7 mouse cellular contexts compared by ENCODE assay signal in genomic region chr10:91141564-91141963, GRCm38 (mm10). TPM values are rescaled to one million over a fixed set of nuclear protein-coding genes. Genes with fewer than 3 reads are reported as not detected.
DNase-seq lines count a peak whose midpoint lies in the region; ATAC-seq and TF ChIP-seq lines count a peak whose summit lies in the region.

No protein-coding gene starts in this region.

- H3K4me3 ChIP-seq in forebrain, embryonic 16.5 days (replicated peaks; ENCODE audit: low read length): no peak overlapping the region
- H3K4me3 ChIP-seq in thymus, adult 2 months (ENCODE audit: control insufficient read depth, insufficient read depth, low read length): no peak overlapping the region

- no peak for TF ChIP-seq POLR2A in thymus, adult 2 months (IDR thresholded peaks at IDR 0.05; ENCODE audit: control insufficient read depth, extremely low read depth, insufficient read depth, low read length, poor library complexity)

- POLR2A ChIA-PET in Patski (lab: Charles Lee): interaction anchor here (0.5 kb wide), 1 partner anchor 38 kb away, joined by 3 read pairs; no protein-coding TSS in a partner anchor

- peaks cover 7% of the 10 kb centered on the region for H3K36me3 ChIP-seq in forebrain, embryonic 16.5 days (ENCODE audit: control insufficient read depth, insufficient read depth)
- H3K36me3 ChIP-seq in thymus, adult 2 months (ENCODE audit: control insufficient read depth, insufficient read depth, low read length): peaks cover 9% of the 10 kb centered on the region

- DNase-seq in left cerebral cortex, postnatal 14 days (ENCODE audit: low spot score in 2 of 2): peak; percentile 15 to 65
- no peak for DNase-seq in left cerebral cortex, adult 8-10 months (ENCODE audit: low spot score in 2 of 2)
- DNase-seq in Patski (ENCODE audit: low read depth, low spot score): no peak
- peak; percentile 15 to 32 for DNase-seq in natural killer cell, adult 2 months (ENCODE audit: low spot score in 2 of 2)
- DNase-seq in frontal cortex, postnatal 36 days (ENCODE audit: low spot score in 2 of 2): no peak
- no peak for DNase-seq in thymus, adult 2 months

- intact Hi-C loops in left cerebral cortex, postnatal 14 days (cut with DNase I): loop anchor here (5.0 kb wide), 1 partner anchor 69 kb away; no protein-coding TSS in a partner anchor

- TF ChIP-seq CTCF in Patski (IDR thresholded peaks at IDR 0.05): peak; percentile 59
- TF ChIP-seq CTCF in thymus, adult 2 months (IDR thresholded peaks at IDR 0.05; ENCODE audit: borderline replicate concordance, control insufficient read depth, extremely low read depth, insufficient read depth, low read length, poor library complexity): no peak

- H3K27me3 ChIP-seq in Patski: no peaks in the 10 kb centered on the region
- H3K27me3 ChIP-seq in forebrain, embryonic 16.5 days (replicated peaks; ENCODE audit: control insufficient read depth, insufficient read depth, low read length): no peaks in the 10 kb centered on the region
- no peaks in the 10 kb centered on the region for H3K27me3 ChIP-seq in thymus, adult 2 months (ENCODE audit: control insufficient read depth, insufficient read depth, low read length)

- in situ Hi-C loops in Patski (cut with MboI; ENCODE audit: low pct_unique_long_range_greater_than_20kb): loop anchor here (5.0 kb wide), 2 partner anchors 59 to 409 kb away; partner anchors contain the start of genes Apaf1 and Ikbip

- H3K4me2 ChIP-seq in forebrain, embryonic 16.5 days (ENCODE audit: low read length): no peak overlapping the region

- H3K27ac ChIP-seq in forebrain, embryonic 16.5 days (ENCODE audit: low read length): no peak overlapping the region
- H3K27ac ChIP-seq in thymus, adult 2 months (ENCODE audit: control insufficient read depth, insufficient read depth, low read length): no peak overlapping the region

- 44% methylated on average over 2 of the region's 2 CpGs for WGBS in forebrain, embryonic 16.5 days
- 21% methylated on average over 2 of the region's 2 CpGs for WGBS in thymus, adult 2 months

- CTCF ChIA-PET in Patski (lab: Charles Lee): interaction anchor here (0.6 to 1.5 kb wide), 13 partner anchors 10 to 108 kb away, joined by 3 to 9 read pairs (median 4); no protein-coding TSS in a partner anchor

- H3K4me1 ChIP-seq in forebrain, embryonic 16.5 days (replicated peaks; ENCODE audit: control insufficient read depth, insufficient read depth, low read length): no peaks in the 10 kb centered on the region
- no peaks in the 10 kb centered on the region for H3K4me1 ChIP-seq in thymus, adult 2 months (replicated peaks; ENCODE audit: control insufficient read depth, insufficient read depth, low read length)

- H3K9me3 ChIP-seq in forebrain, embryonic 16.5 days (ENCODE audit: control insufficient read depth, low read length): no peaks in the 10 kb centered on the region

- ATAC-seq in Patski: no peak
- peak; percentile 48; the same call in 1 of the 2 replicates for ATAC-seq in forebrain, embryonic 16.5 days

- no peak overlapping the region for H3K9ac ChIP-seq in forebrain, embryonic 16.5 days (replicated peaks; ENCODE audit: low read depth, low read length)

RNA-seq across cellular contexts. Expression of gene Slc25a3, which starts 17.7 kb away (rescaled TPM):
- total RNA-seq in left cerebral cortex, postnatal 14 days (2021): 100 to 1,000 TPM; 590 to 599 TPM
- total RNA-seq in left cerebral cortex, adult 8-10 months (2022): 100 to 1,000 TPM; 531 to 567 (median 564) TPM
- 919 TPM for polyA plus RNA-seq in Patski (2021)
- 482 and 491 TPM in 2 replicates for polyA plus RNA-seq in forebrain, embryonic 16.5 days (2015; fragmentation: Nextera tagmentation; extraction: Ambion mirVana)
- polyA plus RNA-seq in thymus, adult 2 months (2012; rRNA removed): 257 and 307 TPM in 2 replicates

RNA-seq across cellular contexts. Expression of gene Tmpo, which starts 39.6 kb away (rescaled TPM):
- total RNA-seq in left cerebral cortex, postnatal 14 days (2021): 10 to 100 TPM; 32.1 to 35.0 TPM
- total RNA-seq in left cerebral cortex, adult 8-10 months (2022): 10 to 100 TPM; 38.4 to 51.0 (median 45.2) TPM
- 160 TPM for polyA plus RNA-seq in Patski (2021)
- 139 and 173 TPM in 2 replicates for polyA plus RNA-seq in forebrain, embryonic 16.5 days (2015; fragmentation: Nextera tagmentation; extraction: Ambion mirVana)
- polyA plus RNA-seq in thymus, adult 2 months (2012; rRNA removed): 146 and 233 TPM in 2 replicates

RNA-seq across cellular contexts. Expression of gene Ikbip, which starts 58.8 kb away (rescaled TPM):
- total RNA-seq in left cerebral cortex, postnatal 14 days (2021): 10 to 100 TPM; 10.1 to 12.2 TPM
- 10 to 100 TPM; 11.5 to 19.7 (median 15.6) TPM for total RNA-seq in left cerebral cortex, adult 8-10 months (2022)
- 85.9 TPM for polyA plus RNA-seq in Patski (2021)
- polyA plus RNA-seq in forebrain, embryonic 16.5 days (2015; fragmentation: Nextera tagmentation; extraction: Ambion mirVana): 12.1 and 12.9 TPM in 2 replicates
- 0.93 and 0.94 TPM in 2 replicates for polyA plus RNA-seq in thymus, adult 2 months (2012; rRNA removed)

RNA-seq across cellular contexts. Expression of gene Apaf1, which starts 59.0 kb away (rescaled TPM):
- 10 to 100 TPM; 15.8 to 16.1 TPM for total RNA-seq in left cerebral cortex, postnatal 14 days (2021)
- total RNA-seq in left cerebral cortex, adult 8-10 months (2022): 10 to 100 TPM; 10.6 to 12.7 (median 11.9) TPM
- 11.2 TPM for polyA plus RNA-seq in Patski (2021)
- 21.8 and 23.9 TPM in 2 replicates for polyA plus RNA-seq in forebrain, embryonic 16.5 days (2015; fragmentation: Nextera tagmentation; extraction: Ambion mirVana)
- polyA plus RNA-seq in thymus, adult 2 months (2012; rRNA removed): 18.1 and 20.9 TPM in 2 replicates

Comparison
In these comparisons a context has a peak if more than half of its experiments do, and no peak if none do; other contexts are left out.
1. DNase-seq: peak in left cerebral cortex, postnatal 14 days (2 of 2) and natural killer cell, adult 2 months (2 of 2); none in left cerebral cortex, adult 8-10 months (0 of 2), Patski (single experiment), frontal cortex, postnatal 36 days (0 of 2) and thymus, adult 2 months (single experiment).